Mouse (Mus musculus) heart, postnatal 10 days (tissue): Measurements from ENCODE around the gene Dtymk. TPM values are rescaled to one million over a fixed set of nuclear protein-coding genes. Genes with fewer than 3 reads are reported as not detected.
"Not testable (repeated sequence)": the region's sequence is repeated elsewhere in the genome, so short reads cannot be mapped to it uniquely, and the experiment has no call there.

Experiments
- DNase-seq, 2 experiments: peaks; one replicate each; pipeline ENCODE4 v3.0.0; 2021
- intact Hi-C: fragments of 180-260 bp; cut with DNase I; formaldehyde crosslinking; loops from one replicate; pipeline ENCODE4 v1.15.1; 2025
- total RNA-seq, 2 experiments: library from RNA; stranded (reverse); gene quantifications; 2 replicates each; pipeline ENCODE4 v1.2.3; 2021

Dtymk gene
- total RNA-seq, 2 experiments from 2014 or later: 43.8 to 46.8 TPM

DNA sequence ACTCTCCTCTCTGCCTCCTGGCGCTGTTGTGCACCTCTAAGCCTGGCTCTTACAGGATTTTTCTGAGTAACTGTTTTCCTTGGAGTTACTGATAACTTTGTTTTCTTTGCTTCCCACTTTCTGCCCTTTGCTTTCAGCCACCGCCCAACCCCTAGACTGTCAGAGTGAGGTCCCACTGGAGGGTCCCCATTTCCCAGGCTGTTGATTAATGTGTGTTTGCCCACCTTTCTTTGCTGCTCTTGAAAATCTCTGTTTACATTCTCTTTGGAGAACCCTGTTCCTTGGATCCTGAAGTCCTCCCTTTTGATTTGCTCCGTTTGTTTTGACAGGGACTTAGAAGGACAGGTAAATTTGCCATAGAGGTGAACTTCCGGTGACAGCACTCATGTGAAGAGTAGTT lies 7.1 kb upstream of the Dtymk start:
- DNase-seq: no peak
- intact Hi-C loops: loop anchor here (10.0 kb wide), 1 partner anchor 144 kb away; no protein-coding TSS in a partner anchor

DNA sequence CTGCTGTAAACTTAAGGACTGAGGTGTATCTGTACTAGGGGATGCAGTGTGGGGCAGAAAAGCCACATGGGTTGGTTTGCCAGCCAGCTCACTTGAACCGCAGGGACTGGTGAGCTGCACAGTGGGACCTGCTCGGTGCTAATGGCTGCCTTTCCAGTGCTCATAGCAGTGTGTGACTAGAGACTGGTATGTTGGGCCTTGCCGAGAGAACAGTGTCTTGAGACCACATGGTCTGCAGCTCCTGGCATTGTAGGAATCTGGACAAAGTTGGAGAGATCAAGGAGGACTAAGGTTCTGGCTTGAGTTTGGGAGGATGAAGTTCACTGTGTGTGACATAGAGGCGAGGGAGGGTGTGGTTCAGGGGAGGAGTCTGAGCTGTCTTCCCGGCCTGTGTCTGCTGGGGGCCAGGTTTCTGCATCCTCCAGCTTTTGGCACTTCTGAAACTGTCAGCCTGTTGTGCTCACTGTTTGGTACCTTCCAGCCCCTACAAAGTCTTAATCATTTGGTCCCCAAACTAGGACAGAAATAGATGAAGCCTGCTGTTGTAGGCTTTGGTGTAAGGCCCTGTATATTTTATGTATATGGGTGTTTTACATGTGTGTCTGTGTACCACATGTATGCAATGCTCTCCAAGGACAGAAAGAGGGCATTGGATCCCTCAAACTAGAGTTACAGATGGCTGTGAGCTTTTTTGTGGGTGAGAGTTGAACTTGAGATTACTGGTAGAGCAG lies 3.7 kb upstream of the Dtymk start:
- intact Hi-C loops: loop anchor here (10.0 kb wide), 1 partner anchor 141 kb away; no protein-coding TSS in a partner anchor
- no peak for DNase-seq

DNA sequence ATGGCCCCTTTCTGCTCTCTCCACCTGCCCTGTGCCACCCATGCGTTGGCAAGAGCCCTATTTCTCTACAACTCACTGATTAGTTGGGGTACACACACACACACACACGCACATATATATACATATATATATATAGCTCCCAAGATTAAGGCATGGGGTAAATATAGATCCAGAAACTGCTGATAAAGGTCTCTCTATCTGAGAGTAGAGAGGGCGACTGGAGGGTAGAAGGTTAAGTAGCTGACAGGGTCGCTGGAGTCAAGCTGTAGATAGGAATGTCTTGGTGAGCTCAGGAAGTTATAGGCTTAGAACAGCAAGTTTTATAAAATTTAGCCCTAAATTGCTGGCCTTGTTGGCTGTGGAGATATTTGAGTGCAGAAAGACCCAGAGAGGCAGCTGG lies 3.1 kb upstream of the Dtymk start:
- intact Hi-C loops: loop anchor here (10.0 kb wide), 1 partner anchor 140 kb away; no protein-coding TSS in a partner anchor
- no peak for DNase-seq

DNA sequence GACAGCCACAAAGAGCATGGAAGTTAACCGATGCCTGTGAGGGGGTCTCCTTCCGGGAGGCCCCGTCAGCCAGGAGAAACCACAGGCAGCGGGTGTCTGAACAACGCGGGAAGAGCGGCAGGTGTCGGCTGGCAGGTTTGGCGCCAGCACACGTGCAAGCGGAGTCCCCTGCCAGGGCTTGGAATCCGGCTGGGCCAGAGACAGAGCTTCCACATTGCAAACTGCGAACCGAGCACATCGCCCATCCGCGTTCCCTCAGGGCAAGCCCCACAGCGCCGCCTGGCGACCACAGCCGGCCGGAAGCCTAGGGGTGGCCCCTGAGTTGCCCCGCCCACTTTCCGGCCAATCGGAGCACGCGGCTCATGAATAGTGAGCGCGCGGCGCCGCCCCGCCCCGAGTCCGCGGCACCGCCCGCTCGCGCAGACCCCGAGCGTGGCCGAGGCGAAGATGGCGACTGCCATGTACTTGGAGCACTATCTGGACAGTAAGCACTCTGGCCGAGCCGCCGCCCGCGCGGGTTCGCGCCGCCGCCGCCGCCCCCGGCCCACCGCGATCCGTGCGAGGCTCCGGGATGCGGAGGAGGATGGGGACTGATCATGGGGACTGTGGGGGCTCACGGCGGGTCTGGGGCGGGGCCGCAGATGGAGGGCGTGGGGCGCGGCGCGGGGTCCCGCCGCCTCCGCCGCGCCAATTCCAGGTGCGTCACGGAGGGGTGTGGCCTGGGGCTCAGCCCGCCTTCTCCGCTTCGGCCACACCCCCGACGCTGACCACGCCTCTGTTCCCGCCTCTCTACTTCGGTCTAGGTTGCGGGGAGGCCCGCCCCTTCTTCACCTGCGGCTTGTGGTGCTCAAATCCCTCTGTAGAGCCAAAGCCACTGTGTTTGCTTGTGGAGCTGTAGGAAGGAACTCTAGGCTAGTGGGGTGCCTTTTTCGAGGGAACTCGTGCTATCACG lies 2.1 kb upstream of the Dtymk start, which contains the start of gene Ing5:
TSS of gene Ing5 (plus strand) at position 410 of the 952 bp plus-strand sequence.
- intact Hi-C loops: loop anchor here (10.0 kb wide), 1 partner anchor 139 kb away; no protein-coding TSS in a partner anchor

DNA sequence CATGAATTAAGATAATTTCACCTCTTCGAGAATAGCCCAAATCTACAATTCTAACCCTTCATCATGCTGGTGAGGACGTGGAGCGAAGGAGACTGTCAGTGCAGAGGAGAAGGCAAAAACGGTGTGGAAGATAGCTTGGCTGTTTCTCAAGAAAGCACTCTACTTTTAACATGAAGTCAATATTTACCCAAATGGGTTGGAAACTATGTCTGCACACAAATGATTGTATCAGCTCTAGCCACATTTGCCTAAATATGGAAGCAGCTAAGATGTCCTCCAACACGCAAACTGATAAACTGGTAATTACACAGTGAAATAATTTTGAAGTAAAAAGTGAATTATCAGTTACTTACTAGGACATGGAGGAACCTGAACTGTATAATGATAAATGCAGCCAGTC lies 1.0 kb upstream of the Dtymk start:
- no peak for DNase-seq
- intact Hi-C loops: loop anchor here (10.0 kb wide), 1 partner anchor 138 kb away; no protein-coding TSS in a partner anchor

More for the DNA sequence above, 2.1 kb upstream of the Dtymk start, which contains the start of gene Ing5:
- peak; percentile 100 for DNase-seq

DNA sequence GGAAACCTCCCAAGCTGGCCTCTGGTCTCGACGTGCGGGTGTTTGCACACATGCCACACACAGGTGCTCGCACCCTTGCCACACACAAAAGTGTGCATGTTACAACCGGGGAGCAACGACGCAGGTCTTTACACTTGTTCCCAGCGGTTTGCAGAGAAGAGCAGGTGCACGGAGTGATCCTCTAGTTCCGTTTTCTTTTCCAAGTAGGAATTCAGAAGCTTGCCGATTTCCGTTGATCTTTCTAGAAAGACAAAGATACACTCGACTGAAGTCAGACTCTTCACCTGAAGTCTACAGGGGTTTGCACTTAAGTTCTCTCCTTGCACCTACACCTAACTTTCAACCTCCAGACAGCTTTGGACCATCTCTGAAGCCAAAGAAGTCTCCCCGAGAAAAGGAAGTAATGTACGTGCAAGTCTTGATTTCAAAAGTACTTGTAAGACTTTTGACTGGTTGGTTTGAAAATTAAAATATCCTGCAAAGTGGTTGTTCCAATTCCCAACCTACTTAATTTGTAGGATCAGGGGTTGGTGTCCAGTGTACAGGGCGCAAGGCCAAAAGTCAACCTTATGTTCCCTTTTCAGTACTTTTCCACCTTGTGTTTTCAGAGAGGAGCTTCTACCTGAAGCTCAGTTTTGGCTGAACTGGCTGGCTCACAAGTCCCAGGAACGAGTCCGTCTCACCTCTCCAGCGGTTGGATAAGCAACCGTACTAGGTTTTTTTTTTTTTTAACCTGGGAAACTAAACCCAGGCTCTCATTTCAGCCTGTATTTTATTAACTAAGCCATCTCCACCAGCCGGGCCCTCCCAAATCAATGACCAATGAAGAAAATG lies 847 bp downstream of the Dtymk start:
- no peak for DNase-seq
- intact Hi-C loops: loop anchor here (2.0 to 10.0 kb wide), 2 partner anchors 46 to 136 kb away; partner anchors contain the start of gene Thap4

DNA sequence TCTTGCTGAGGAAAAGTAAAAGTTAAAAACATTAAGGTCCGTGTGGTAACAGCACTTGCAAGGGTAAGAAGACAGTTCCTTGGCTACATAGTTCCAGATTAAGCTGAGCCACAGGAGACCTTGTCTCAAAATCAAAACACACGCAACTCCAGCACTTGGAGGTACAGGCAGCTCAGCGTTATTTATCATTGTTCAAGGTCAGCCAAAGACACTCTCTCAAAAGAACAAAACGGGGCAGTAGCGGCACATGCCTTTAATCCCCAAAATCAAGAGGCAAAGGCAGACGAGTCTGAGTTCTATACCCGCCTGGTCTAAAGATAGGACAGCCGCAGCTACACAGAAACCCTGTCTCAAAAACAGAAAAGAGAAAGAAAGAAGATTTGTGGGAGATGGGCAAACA lies 5.8 kb downstream of the Dtymk start:
- intact Hi-C loops: loop anchor here (10.0 kb wide), 1 partner anchor 451 kb away; the partner anchor contains the start of genes Pask and Ppp1r7
- no peak for DNase-seq

DNA sequence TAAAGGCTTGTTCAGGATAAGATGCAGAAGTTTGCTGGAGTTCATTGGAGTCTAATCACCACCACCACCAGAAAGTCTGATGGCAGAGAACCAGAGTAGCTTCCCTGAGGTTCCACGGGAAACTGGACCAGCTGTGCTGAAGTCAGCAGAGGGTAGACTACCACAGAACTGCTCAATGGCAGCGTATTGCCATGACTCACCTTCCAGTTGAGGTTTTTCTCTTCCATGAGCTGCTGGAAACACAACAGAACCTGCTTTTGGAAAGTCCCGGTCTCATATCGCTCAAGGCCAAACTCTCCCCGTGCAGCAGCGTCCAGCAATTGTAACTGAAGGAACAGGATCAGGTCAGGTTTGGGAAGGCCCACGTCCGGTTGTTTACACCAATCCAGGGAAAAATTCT lies 7.2 kb downstream of the Dtymk start:
- no peak for DNase-seq
- intact Hi-C loops: loop anchor here (10.0 kb wide), 1 partner anchor 450 kb away; the partner anchor contains the start of genes Pask and Ppp1r7

DNA sequence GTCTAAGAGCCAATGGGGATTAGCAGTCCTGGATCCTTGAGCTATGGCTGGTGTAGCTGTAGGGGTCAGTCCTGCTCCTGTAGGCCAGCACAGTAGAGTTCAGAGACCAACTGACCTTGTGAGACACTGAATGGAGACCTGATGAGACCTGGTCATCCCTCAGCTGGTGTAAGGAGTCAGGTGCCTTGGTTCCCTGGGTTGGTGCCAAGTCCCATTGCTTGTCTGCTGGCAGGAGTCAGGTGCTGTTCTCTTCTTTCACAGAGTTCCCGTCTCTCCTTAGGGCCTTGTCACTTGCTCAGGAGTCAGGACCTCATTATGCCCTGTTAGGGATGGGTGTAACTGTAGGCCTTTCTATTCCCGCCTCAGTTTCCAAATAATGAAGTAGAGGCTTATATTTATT lies 14.8 kb downstream of the Dtymk start:
- no peak for DNase-seq
- intact Hi-C loops: no loop called here

DNA sequence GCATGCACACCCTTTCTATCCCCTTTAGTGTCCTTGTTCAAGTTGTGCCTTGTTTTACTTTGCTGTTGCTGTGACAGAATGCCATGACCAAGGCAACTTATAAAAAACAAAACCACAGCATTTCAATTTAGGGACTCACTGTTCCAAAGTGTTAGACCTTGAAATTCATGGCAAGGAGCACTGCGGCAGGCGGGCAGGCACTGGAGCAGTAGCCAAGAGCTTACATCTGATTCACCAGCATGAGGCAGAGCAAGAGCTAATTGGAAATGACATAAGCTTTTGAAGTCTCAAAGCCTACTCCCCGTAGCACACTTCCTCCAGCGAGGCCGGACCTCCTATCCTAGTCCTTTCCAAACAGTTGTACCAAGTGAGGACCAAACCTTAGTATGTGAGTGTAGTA lies 25.0 kb downstream of the Dtymk start:
- intact Hi-C loops: no loop called here
- DNase-seq: no peak

DNA sequence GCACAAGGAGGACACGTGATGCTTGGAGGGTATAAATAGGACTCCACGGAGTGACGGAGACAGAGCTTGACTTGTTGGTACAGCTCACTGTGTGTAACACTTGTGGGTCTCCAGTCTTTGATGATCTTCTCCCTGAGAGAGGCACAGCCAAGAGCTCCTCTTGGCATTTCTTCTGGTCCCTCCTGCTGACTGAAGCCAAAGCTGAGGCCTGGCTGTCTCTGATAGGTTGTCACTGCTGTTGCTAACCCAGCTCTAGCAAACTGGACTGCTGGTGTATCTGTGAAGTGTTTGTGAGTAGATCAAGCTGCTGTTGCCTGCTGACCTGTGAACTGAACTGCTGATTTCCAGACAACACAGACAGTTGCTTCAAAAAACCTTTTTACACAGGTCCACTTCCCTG lies 31.8 kb downstream of the Dtymk start:
- intact Hi-C loops: no loop called here
- DNase-seq: peak in 1 of 2 experiments; percentile 10

DNA sequence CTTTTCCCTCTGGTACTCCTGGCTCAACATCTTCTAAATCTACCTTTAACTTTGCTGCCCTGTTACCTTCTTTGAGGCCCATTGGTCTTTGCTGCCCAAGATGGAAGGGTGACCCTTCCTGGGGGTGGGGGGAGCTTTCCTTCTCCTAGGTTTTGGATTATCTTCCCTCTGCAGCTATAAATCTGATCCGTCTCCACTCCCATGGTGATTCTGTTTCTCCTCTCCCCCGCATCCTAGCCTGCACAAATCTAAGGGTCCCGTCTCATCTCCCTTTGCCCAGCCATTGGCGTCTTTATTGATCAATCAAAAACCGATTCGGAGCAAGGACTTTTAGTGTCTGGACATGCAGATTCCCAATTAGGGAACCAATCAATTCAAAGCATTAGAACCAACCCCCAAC lies 34.1 kb downstream of the Dtymk start:
- no peak for DNase-seq
- intact Hi-C loops: no loop called here

DNA sequence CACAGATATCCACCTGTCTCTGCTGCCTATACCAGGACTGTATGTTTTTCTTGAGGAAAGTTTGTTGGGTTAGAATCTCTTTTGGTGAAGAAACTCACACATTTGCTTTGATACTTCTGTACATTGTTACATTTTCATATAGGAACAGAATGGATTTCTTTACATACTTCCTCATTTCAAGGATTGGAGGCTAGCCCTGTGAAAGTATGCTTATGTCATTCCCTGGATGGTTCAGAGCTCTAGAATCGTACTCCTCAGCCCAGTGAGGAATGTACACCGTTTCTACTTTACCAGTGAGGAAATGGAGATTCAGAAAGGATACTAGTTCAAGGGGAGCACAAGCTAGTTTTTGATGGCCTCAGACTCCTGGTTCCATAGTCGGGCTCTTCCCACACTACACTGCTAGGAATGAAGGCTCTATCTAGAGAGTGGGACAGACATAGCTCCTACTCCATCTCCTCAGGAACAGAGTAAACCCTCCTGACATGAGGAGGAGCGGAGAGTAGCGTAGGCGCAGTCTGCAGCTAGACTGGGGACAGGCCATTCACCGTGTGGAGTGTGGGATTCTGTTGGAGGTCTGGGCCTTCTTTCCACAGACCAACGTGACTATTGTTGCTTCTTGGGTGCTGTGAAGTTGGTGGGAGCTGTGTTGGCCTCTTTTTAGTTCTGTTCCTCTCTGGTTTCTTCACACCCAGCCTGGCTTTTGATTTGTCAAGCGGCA lies 36.7 kb downstream of the Dtymk start:
- DNase-seq: no peak
- intact Hi-C loops: no loop called here

DNA sequence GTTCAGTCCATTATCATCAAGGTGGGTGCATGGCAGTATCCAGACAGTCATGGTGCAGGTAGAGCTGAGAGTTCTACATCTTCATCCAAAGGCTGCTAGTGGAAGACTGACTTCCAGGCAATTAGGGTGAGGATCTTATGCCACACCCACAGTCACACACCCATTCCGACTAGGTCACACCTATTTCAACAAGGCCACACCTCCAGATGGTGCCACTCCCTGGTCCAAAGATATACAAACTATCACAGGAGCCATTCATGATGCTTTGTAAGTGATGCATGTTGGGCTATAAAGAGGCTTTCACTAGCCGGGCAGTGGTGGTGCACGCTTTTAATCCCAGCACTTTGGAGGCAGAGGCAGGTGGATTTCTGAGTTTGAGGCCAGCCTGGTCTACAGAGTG lies 38.2 kb downstream of the Dtymk start:
- intact Hi-C loops, DNase-seq: not testable (repeated sequence)

DNA sequence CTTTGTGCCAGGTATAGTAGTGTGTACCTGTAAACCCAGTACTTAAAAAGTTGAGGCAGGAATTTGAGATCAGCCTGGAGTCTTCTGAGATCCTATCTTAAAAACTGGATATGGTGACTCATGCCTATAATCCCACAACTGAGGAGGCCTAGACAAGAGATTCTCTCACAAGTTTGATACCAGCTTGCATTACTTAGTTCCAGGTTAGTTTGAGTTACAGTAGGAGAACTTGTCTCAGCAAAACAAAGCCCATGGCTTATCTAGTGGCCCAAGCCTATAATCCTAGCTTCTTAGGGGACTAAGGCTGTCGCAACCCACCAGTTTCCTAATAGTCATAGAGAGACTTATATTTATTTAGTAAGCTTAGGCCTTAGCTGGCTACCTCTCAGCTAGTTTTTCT lies 41.7 kb downstream of the Dtymk start:
- intact Hi-C loops: no loop called here

DNA sequence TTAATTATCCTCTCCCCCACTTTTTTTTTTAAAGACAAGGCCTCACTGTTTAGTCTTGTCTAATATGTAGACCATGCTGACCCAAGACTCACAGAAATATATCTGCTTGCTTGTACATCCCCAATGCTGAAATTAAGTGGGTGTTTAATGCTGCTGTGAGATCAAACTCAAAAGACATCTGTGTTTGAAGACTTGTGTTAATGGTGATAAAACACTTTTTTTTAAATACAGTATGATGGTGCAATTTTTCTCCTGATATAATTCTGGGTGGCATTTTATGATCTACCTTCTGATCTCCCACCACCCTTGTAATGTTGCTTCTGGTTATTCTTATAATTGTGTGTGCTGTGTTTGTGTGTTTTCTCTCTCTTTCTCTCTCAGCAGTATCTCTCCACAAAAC lies 45.6 kb downstream of the Dtymk start:
- intact Hi-C loops: loop anchor here (10.0 kb wide), 1 partner anchor 411 kb away; the partner anchor contains the start of genes Pask and Ppp1r7
- DNase-seq: no peak

More for the DNA sequence above, 41.7 kb downstream of the Dtymk start:
- no peak for DNase-seq

DNA sequence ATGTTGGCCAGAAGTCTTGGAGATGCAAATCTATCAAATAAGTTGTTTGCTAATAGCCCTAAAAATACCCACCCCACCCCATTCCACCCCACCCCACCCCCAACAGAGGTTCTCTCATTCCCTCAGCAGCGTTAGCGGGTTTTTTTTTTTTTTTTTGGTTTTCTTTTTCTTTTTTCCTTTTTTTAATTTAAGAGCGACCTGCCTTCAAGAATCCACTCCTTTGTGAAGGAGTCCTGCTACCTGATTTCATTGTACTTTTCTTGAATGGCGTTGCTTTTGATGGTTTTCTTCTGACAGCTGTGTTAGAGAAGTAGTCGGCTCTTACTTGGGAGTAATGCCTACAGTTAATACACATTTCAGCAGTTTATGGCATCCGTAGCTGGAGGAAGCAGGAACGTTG lies 46.1 kb downstream of the Dtymk start:
- DNase-seq: no peak
- intact Hi-C loops: loop anchor here (2.0 to 10.0 kb wide), 2 partner anchors 45 to 411 kb away; partner anchors contain the start of genes Dtymk, Pask and Ppp1r7

DNA sequence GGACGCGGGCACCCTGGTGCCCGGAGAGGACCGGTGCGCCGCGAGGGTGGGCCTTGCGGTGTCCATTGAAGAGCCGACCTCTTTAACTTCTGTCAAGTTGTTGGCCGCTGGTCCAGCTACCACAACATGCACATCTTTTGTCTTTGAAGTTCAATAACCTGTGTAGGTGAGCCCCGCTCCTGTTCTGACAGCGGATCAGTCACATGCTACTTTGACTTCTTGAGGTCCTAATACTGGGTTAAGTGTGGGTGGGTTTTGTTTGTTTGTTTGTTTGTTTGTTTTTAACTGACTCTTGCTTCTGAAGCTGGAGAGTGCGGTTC lies 46.5 kb downstream of the Dtymk start:
- no peak for DNase-seq
- intact Hi-C loops: loop anchor here (2.0 to 10.0 kb wide), 2 partner anchors 46 to 410 kb away; partner anchors contain the start of genes Dtymk, Pask and Ppp1r7
